Mouse (Mus musculus): ENCODE data around the gene Glipr1.

DNA sequence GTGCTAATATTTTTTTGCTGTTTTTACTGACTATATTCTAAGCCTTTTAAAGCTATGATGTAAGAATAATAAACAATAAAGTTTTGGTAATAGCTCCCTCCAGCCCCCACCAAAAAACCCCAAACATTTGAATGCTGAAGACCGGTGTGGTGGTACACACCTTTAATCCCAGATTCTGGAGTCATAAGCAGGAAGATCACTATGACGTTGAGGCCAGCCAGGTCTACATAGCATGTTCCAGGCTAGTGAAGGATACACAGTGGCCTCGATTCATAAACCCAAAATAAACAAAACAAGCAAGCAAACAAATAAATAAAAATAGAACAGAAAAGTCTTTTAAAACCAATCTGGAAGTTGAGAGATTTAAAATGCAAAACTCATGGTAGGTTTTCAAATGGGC lies 30.5 kb downstream of the Glipr1 start:
- TF ChIP-seq CTCF (IDR thresholded peaks at IDR 0.05; ENCODE audit: low read depth) (no peak), EP300 (IDR thresholded peaks at IDR 0.05; ENCODE audit: low read depth) (no peak)

Data from liver, postnatal 0 days (tissue).